Mouse (Mus musculus) liver (tissue): ENCODE results near the gene Mast4.

Source experiments
- DNase-seq: peaks from one replicate; pipeline ENCODE4 v3.0.0-alpha.2; 2020; ENCODE audit warnings: mixed read lengths

Mast4 gene

GRCm38 (mm10) chr13:102912867-102913266, 421.4 kb downstream of the Mast4 start:
- DNase-seq = no peak

DNA sequence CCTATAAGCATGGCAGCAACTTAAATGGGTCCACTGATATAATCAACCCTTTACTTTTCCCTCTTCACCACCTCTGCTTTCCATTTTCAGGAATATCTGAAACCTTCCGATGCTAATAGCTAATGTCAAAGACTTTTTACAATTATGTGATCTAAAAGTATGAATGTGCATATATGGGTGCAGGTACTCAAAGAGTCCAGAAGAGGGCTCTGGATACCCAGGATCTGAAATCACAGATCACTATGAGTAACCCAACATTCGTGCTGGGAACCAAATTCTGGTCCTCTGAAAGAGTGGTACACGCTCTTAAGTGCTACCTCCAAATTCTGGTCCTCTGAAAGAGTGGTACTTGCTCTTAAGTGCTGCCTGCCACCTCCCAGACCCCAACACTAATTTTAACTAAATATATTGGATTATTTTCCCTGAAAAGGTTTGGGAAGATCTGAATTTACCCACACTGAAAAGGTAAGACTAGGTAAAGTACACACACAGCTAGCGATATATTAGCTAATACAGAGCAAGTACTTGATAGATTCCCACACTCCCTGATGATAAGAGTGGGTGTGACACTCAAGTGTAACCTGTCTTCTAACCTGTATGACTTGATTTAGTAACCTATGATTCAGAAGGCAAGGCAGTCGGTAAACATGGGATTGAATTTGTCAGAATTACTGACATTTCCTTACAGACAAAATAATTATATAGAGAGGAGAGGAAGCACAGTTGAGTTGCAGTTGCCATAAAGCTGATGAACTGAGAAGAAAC, 424.5 kb downstream of the Mast4 start:
- no peak for DNase-seq

GRCm38 (mm10) chr13:102906661-102907009, 427.7 kb downstream of the Mast4 start:
- no peak for DNase-seq

GRCm38 (mm10) chr13:102906004-102906660, 428.2 kb downstream of the Mast4 start:
- peak; percentile 83 for DNase-seq

- peak; percentile 13 for DNase-seq
These were observed 428.8 kb downstream of the Mast4 start for GRCm38 (mm10) chr13:102905361-102905950.

DNA sequence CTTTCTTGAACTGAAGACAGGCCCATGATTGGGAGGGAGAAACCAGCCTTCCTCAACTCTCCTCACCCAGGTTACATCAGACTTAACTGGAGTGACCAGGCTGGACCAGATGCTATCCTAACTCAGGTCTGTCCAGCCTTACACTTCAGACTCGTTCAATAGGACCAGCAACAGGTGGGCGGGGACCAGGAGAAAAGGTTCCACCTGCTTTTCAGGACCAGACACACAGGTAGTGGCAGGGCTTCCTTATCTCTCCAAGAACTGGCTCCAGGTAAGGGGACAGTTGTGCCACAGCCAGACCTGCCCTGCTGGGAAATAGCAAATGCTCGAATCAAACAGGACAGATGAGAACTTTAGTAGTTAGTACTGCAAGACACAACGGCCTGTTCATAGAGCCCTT, 430.6 kb downstream of the Mast4 start:
- no peak for DNase-seq

DNA sequence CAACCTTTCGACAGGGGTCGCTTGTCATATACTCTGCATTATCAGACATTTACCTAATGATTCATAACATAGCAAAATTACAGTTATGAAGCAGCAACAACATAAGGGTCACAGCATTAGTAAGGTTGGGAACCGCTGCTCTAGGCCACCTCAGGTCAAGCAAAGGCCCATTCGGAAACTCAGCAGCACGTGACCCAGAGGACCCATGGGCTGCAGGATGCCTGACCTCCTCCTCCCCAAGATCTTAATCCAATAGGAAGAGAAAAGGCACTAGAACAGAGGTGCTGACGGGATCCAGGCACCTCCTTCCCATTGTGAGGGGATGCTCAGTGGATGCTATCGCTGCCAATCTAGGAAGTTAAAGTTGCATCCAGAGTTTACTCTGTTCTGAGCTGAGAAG, 432.2 kb downstream of the Mast4 start:
- no peak for DNase-seq

DNA sequence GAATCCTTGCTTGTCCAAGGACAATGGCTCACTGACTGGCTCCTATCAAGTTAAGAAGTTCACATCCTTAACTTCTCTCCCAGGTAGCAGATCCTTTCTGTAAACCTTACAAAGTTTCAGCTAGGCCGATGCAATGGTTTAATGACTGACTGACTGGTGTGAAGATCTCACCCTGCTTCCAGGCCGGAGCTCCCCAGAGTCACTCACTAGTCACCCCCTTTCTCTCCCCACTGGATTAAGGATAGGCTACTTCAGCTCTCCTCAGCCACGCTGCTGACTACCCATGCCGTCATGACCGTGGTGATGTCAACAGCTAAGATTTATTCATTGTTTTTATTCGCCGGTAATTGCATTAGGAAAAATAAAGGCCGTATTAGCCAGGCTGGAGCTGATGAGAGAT, 433.8 kb downstream of the Mast4 start:
- no peak for DNase-seq

DNA sequence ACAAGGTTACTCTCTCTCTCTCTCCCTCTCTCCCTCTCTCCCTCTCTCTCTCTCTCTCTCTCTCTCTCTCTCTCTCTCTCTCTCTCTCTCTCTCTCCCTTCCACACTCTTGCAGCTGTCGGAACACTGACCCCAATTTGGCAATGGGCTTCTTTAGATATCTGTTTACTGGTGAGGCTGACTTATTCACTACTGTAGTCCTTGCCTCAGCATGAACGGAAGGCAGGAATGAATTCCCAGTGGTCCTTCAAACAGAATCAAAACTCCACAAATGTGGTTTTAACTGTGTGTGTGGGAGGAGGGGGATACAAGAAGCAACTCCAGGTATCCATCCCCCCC, 434.2 kb downstream of the Mast4 start:
- no peak for DNase-seq

DNA sequence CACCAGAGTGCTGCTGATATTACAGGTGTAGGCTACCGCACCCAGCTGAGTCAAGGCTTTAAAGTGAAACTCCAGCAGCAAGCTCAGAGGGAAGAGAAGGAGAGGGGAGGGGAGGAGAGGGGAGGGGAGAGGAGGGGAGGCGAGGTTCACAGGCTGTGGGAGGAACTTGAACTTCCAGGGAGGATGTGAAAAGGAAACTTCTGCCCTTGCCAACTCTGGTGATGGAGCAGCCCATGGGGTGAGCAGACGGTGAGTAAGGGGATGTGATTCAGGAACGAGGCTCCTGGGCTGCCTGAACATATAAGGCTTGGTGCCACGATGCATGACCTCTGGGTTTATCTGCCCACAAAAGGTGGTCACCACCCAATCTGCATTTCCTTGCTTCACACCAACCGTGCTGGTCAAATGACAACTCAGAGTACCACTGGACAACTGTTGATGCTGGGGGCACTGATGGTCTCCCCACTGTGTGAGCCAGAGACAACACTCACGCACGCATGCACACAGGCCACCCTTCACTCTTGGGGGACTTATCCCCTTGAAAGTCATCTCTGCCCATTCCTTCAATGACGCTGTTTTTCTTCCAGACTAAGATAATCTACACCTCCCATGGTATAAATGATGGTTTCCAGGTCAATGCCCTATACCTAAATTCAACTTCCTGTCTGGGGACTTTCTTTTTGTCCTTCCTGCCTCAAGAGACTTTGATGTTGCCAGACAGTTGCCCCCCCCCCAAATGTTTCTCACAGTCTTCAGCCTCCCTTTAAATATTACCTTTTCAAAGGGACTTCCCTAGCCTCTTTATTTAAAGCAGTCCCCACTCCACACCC, 434.8 kb downstream of the Mast4 start:
- no peak for DNase-seq

DNA sequence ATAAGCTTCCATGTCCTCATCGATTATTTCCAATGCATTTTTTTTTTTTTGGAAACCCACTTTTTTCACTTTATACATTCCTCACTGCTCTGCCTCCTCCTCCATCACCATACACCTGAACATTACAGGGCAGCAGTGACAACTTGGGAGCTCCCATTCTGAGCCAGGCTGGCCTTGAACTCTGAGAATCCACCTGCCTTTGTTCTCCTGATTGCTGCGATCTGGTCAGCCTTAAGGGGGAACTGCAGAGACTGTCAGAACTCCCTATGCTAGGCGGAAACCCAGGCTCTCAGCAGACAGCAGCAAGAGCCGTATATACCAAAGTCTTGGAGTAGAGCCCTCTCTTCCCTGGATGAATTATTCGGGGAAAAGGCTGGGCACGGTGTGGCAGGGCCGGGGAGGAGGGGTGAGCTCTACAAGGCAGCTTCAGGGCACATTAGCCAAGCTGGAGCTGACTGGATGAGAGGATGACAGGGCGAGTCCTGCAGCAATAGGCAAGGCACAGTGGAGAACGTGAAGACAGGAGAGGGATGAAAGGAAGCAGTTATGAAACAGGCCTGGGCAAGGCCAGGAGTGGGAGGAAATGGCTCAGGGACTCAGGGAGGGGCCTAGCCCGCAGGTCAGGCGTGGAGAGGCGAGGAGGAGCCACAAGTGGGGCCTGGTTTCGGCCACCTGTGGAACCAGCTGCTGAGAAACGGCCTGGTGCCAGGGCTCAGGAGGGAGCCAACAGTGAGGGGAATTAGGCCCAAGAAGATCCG, 435.7 kb downstream of the Mast4 start:
- DNase-seq = no peak

GRCm38 (mm10) chr13:102896322-102896721, 438.0 kb downstream of the Mast4 start:
- no peak for DNase-seq

DNA sequence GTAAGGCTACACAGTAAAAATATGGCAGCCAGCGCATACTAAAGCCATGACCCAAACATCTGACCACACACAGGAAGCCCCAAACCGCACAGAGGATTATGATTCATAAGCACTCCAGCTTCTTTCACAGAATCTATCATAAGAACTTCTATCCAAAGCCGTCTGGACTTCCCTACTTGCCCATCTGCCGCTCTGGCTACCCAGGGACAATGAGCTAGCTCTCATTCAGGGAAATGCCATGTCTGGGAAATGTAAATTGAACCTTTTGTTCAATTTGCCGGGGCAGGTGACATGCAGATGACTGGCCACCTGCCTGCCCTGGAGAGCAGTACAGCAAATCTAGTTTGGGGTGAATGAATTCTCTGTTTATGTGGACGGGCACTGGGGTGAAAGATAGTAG, 438.4 kb downstream of the Mast4 start:
- no peak for DNase-seq

DNA sequence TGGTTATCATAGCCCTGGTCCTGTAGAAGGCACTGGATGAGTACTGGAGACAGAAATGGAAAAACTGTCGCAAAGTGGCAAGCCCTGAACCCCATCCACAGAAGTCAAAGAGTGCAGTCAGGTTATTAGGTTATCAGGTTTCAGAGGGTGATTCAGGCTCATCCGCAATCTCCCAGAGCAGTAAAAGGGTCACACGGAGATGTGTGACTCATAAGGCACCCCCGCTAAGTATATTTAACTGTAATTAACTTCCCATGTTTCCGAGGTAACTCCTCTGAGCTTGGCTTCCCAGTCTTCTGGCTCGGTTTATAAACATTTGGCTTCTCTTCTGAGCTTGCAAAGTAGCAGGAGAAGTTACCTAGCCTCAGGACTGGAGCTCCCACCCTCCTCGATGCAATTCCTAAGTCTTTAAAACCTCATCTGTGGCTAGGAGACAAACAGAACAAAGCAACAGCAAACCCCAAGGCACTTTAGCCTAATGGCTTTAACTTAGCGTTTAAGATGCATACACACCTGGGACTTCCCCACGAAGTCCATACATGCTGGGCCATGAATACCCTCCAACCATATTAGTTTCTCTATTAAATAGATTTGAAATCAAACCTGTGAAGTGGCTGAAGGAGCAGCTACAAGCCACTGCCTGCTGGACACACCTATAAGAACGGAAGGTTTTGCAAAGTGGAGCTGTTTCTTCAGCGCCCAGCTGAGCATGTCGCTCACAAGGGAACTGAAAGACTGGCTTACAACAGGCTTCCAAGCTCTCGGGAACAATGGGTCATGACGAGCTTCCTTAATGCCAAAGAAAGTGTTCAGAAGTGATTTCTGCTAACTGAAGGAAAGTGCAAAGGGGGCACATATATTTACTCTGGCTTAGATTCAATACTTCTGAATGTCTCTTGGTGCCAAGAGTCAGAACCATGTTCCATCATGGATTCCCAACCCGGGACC, 439.7 kb downstream of the Mast4 start:
- DNase-seq = no peak

DNA sequence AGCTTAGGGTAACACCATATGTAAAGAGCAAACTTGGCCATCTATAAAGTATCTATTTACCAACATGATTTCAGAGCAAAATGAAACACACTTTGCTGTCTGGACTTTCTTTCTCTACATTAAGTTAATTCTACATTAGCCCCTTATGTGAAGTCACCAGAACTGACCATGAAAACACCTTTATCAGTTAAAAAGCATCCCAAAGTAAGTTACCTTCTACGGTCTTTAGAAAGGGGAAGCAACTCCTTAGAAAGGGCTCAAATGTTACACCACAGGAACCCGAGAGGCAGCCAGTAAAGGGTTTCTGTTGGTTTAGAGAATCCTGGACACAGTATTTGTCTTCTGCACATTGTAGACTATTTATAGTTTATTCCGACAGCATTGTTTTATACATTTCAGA, 441.5 kb downstream of the Mast4 start:
- DNase-seq = no peak

DNA sequence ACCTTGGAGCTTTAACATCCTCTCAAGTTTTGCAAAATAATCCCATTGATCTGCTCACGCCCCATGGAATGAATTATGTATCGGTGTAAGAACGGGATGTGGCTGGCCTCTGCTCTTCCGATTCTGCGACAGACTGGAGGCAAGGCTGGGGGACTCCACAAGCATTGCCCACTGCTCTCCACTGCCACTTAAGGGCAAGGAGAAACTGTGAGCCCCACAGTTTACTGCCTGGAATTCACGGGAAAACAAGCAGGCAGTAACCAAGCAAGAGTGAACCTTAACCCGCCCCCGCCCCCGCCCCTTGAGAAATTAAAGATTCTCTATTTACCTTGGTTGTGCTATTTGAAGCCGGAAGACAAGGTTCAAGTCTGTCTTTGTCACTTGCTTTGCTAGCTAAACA, 444.3 kb downstream of the Mast4 start:
- DNase-seq = no peak

GRCm38 (mm10) chr13:102889537-102889936, 444.8 kb downstream of the Mast4 start:
- DNase-seq = no peak

DNA sequence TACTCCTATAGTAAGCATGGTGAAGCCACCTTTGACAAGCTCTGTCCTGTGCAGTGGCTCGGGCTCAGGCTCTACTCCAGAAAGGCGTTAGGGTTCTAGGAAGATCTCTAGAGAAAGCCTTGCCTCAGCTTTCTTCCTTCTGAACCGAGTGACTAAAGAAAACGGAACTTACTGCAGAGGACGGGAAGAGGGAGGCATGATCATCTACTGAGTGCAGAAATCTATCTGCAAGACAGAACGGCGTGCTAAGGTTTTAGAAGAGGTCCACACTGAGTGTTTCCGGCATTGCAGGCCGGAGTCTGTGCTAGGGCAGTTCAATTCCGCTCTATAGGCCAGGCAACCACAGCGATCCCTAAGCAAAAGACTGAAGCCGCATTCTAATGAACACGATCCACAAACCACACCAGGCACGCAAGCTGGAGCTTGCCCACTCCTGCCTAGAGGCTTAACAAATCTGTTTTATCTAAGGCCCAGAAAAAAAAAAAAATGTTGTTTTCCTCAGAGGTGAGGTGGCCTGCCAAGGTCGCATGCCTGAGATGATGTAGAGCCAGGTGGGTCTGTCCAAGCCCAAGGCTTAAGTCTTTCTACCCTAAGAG, 445.3 kb downstream of the Mast4 start:
- no peak for DNase-seq

DNA sequence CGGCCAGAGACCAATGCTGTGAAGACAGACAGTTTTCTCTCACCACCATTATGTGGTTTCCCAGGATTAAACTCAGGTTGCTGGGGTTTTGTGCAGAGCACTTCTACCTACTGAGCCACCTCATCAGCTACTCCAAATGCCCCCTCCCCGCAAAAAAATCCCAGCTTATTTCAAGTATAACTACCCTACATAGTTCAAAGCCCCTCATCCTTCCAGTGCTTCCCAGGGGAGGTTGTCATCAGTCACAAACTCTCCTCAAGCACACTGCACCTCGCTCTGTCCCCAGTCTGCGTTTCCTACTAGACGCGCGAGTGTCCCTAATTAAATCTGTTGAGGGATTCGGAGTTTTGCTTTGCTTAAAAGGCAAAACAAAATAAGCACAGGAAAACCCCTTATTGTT, 446.1 kb downstream of the Mast4 start:
- no peak for DNase-seq

DNA sequence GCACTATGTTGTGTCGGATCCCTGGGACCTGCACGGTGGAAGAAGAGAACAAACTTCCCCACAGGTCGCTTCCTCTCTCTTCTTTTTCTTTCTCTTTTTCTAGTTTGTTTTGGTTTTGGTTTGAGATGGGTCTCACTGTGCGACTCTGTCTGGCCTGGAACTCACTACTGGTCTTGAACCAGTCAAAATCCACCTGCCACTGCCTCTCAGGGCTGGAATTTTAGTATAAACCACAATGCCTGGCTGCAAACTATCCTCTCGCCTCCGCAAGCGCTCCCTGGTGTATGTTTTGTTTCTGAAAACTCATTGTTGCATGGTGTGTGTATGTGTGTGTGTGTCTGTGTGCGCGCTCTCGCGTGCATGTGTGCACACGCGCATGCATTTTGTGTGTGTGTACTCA, 446.8 kb downstream of the Mast4 start:
- DNase-seq = no peak

GRCm38 (mm10) chr13:102886788-102887187, 447.5 kb downstream of the Mast4 start:
- no peak for DNase-seq
